Mouse (Mus musculus) testis, adult 2 months (tissue): ENCODE measurements at regions not wholly inside any gene's neighbourhood (a gene's known extent, or its start where the extent isn't known, plus 50 kb on each side); places are given as distances from the start of the nearest gene placed in this dataset.

Source experiments
- H3K27ac ChIP-seq: fragments of 200-500 bp; 2 replicates; pipeline ENCODE4 v1.5.1; 2012; ENCODE audit warnings: low read depth, low read length; ENCODE audit not compliant: control insufficient read depth, insufficient read depth
- H3K27me3 ChIP-seq: fragments of 200-500 bp; 2 replicates; pipeline ENCODE4 v1.6.1; 2012; ENCODE audit warnings: mild to moderate bottlenecking, low read length, moderate library complexity; ENCODE audit not compliant: control insufficient read depth, insufficient read depth
- H3K36me3 ChIP-seq: fragments of 200-500 bp; 2 replicates; pipeline ENCODE4 v1.6.1; 2012; ENCODE audit warnings: mild to moderate bottlenecking, low read length; ENCODE audit not compliant: control insufficient read depth, insufficient read depth
- H3K4me1 ChIP-seq: fragments of 200-500 bp; 2 replicates; pipeline ENCODE4 v1.6.1; 2012; ENCODE audit warnings: low read length; ENCODE audit not compliant: control insufficient read depth, insufficient read depth
- H3K4me3 ChIP-seq: fragments of 200-500 bp; 2 replicates; pipeline ENCODE4 v1.5.1; 2012; ENCODE audit warnings: low read depth, mild to moderate bottlenecking, low read length, moderate library complexity, mixed read lengths; ENCODE audit not compliant: control insufficient read depth
- CTCF ChIP-seq: fragments of 200-500 bp; IDR thresholded peaks from 2 replicates; pipeline ENCODE4 v1.5.1; 2012; ENCODE audit warnings: low read depth, mild to moderate bottlenecking, inconsistent platforms, low read length, moderate library complexity; ENCODE audit not compliant: control insufficient read depth, insufficient read depth, insufficient replicate concordance
- POLR2A ChIP-seq: fragments of 200-500 bp; IDR thresholded peaks from 2 replicates; pipeline ENCODE4 v1.6.1; 2012; ENCODE audit warnings: low read depth, mild to moderate bottlenecking, inconsistent platforms, low read length, moderate library complexity; ENCODE audit not compliant: control insufficient read depth

DNA sequence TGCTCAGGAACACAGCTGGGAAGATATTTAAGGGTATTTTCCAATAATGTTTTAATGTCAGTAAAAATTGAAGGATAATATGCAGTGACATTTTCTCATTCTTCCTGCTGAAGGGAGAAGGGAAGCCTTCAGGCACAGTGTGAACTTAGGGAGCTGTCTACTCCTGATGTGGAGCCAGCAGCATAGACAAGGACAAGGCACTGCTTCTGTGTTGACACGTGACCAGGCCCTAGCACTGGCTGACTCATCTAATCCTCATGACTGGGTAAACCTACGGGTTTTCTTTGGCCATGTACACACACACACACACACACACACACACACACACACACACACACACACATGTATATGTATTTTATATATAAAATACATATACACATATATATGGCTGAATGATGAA lies 74.8 kb upstream of the Gm6657 start:
- no peak overlapping the region for H3K27ac ChIP-seq
- H3K27me3 ChIP-seq, result no peaks in the 10 kb centered on the region
- peaks cover 2% of the 10 kb centered on the region; the same call in 1 of the 2 replicates for H3K4me1 ChIP-seq
- H3K4me3 ChIP-seq, result no peak overlapping the region
- no peaks in the 10 kb centered on the region for H3K36me3 ChIP-seq
- no peak for TF ChIP-seq POLR2A
- no peak for TF ChIP-seq CTCF

DNA sequence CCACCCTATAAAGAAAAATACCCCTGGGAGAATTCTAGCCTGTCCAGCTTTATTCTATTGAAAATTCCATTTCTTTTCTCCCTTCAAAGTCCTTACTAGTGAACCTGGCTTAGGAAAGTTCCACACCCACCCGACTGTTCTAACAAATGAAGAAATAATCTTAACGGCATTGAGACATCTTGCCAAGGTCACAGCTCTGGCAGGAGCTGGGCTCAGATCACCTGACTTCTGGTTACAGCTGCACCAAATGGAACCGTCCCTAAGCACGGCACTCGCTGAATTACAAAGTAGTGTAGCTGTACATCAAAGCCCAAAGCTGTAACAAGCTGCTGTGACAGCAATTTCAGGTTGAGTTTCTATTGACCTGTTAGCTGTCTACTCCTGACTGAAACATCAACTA lies 74.2 kb upstream of the Gm6657 start:
- TF ChIP-seq POLR2A (no peak), CTCF (no peak)
- H3K4me3 ChIP-seq, result no peak overlapping the region

DNA sequence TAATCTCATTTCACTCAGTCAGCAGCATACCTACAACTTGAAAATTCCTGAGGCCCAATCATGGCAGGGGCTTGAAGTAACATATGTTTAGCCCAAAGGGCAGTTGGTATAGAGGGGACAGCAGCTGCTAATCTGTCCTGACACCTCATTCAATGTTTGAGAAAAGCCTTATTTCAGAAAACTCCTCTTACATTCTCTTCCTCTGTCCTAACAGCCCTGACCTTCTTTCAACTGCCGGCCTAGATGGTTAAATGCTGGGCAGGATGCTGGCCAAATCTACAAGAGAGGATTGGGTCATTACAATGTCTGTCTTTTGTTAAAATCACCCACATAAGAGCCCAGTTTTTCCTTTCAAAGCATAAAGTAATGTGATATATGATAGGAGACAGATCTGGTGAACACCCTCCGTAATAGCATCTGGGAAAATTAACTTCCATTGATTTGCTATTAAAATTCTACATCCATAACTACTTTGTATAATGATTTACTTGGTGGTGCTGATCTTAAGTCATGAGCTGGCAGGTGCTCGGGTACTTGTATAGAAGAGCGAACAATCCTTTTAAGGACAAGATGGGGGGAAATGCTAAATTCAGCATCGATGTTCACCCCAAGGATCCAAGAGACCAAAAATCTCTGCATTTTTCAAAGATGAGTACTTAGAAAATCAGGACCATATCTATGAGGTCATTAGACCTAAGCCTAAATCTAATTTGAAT lies 64.8 kb upstream of the Gm6657 start:
- Histone ChIP-seq H3K27me3 (no peaks in the 10 kb centered on the region), H3K4me1 (no peaks in the 10 kb centered on the region), H3K27ac (no peak overlapping the region), H3K36me3 (no peaks in the 10 kb centered on the region), H3K4me3 (no peak overlapping the region)
- TF ChIP-seq POLR2A (no peak), CTCF (no peak)

More for the DNA sequence above, 74.2 kb upstream of the Gm6657 start:
- no peaks in the 10 kb centered on the region for H3K36me3 ChIP-seq
- no peaks in the 10 kb centered on the region for H3K4me1 ChIP-seq
- no peaks in the 10 kb centered on the region for H3K27me3 ChIP-seq
- no peak overlapping the region for H3K27ac ChIP-seq

- no peak overlapping the region for H3K27ac ChIP-seq
- no peak overlapping the region for H3K4me3 ChIP-seq
- no peaks in the 10 kb centered on the region for H3K4me1 ChIP-seq
- no peaks in the 10 kb centered on the region for H3K36me3 ChIP-seq
- TF ChIP-seq POLR2A (no peak), CTCF (no peak)
- H3K27me3 ChIP-seq, result no peaks in the 10 kb centered on the region
Observed at GRCm38 (mm10) chr12:78132016-78132797, 61.8 kb upstream of the Gm6657 start.

DNA sequence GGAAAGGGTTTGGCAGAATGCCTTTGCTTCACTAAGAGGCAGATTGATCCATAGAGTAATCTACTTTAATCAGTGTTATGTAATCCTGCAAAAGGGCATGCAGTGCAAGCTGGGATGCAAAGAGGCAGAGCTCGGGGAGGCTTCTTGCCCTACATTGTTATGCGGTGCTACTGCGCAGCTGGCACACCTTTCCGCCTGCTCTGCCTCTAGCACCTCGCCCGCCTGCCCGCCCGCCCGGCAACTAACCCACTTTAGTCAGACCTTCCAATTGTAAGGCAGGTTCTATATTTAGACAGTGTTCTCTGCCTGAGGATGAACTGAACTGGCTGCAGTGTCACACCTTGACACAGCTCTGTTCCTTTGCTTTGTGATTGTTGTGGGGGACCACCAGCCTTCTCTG lies 60.7 kb upstream of the Gm6657 start:
- no peaks in the 10 kb centered on the region for H3K36me3 ChIP-seq
- no peak overlapping the region for H3K27ac ChIP-seq
- TF ChIP-seq POLR2A (no peak), CTCF (no peak)
- H3K4me3 ChIP-seq, result no peak overlapping the region
- H3K27me3 ChIP-seq, result no peaks in the 10 kb centered on the region
- no peaks in the 10 kb centered on the region for H3K4me1 ChIP-seq

DNA sequence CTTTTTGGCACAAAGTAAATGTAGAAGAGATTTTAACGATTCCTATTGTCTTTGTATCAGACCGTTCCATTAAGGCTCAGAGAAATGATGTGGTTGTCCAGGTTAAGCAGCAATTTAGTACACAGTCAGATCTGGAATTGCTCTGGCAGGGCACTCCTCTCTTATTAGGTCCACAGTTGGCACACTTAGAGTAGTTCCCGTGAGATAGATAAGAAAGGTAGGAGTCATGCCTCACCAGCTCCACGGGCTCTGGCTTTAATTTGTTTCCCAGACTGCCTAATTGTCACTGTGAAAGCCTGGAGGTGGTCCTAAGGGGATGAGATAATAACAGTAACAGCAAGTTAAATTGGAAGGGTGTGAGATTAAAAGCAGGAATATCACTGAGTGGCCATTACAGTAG lies 60.1 kb upstream of the Gm6657 start:
- H3K36me3 ChIP-seq, result no peaks in the 10 kb centered on the region

DNA sequence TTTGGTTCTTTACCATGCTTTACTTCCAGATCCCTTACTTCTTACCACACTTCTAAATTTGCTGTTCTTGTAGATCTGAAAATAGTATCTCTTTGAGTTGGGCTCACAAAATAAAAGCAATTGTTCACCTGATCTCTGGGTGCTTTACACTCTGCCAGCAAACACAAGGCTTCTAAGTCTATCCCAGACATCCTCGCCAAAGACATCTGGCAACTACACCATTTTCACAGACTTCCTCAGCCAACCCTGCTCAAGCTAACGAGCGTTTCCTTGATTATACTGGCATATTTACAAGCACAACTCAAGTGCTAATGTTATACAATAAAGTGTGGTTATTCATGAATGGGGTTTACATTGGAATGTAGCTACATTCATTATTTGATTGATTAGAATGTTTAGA lies 56.8 kb upstream of the Gm6657 start:
- no peak for TF ChIP-seq POLR2A
- TF ChIP-seq CTCF, result no peak
- H3K27ac ChIP-seq, result no peak overlapping the region
- no peaks in the 10 kb centered on the region for H3K36me3 ChIP-seq
- no peaks in the 10 kb centered on the region for H3K4me1 ChIP-seq
- H3K27me3 ChIP-seq, result no peaks in the 10 kb centered on the region
- no peak overlapping the region for H3K4me3 ChIP-seq

More for the DNA sequence above, 60.1 kb upstream of the Gm6657 start:
- Histone ChIP-seq H3K4me3 (no peak overlapping the region), H3K27ac (no peak overlapping the region), H3K4me1 (no peaks in the 10 kb centered on the region), H3K27me3 (no peaks in the 10 kb centered on the region)
- no peak for TF ChIP-seq CTCF
